Mouse (Mus musculus) common myeloid progenitor, adult 5-6 weeks (primary cell): Measurements from ENCODE around the gene Fam120c. TPM values are rescaled to one million over a fixed set of nuclear protein-coding genes. Genes with fewer than 3 reads are reported as not detected.

ENCODE experiments used
- ATAC-seq: replicated peaks from 2 replicates; pipeline ENCODE4 v1.8.0; 2016; ENCODE audit warnings: low read depth, mild to moderate bottlenecking, moderate TSS enrichment, inconsistent platforms; ENCODE audit not compliant: poor library complexity, severe bottlenecking
- total RNA-seq: library from RNA; stranded (forward); fragments of 200-1000, 187-1606 nt; gene quantifications from 2 replicates; pipeline ENCODE4 v1.2.3, GENCODE M21; 2017

Gene Fam120c
- total RNA-seq, 1 experiment from 2014 or later = 9.2 TPM

DNA sequence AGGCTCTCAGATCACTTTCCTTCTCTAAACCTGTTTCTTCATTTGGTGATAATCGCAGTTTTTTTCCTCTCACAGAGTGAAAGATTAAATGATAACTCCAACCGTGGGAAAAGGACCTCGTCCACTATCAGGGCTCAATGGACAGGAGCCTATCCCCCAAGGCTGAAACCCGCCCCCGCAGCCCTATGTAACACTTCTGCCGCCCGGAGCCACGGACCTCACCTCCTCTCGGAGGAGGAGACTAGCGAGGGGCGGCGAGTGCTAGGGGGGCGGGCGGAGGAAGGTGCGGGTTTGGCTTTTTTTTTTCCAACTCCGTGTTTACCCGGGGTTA, 176.1 kb downstream of the Fam120c start:
- ATAC-seq = no peak

- peak; percentile 83 for ATAC-seq
Observed at GRCm38 (mm10) chrX:151520458-151521322, 176.7 kb downstream of the Fam120c start, which contains the start of gene Phf8. TSS of gene Phf8 (plus strand) at chrX:151520672.

Other genes starting within 250 kb of the Fam120c start
- 28.2 and 41.1 TPM in 2 replicates for gene Tsr2, start 247.6 kb upstream of the Fam120c start, total RNA-seq
- not detected in 2 replicates for gene Wnk3, start 146.1 kb upstream of the Fam120c start, total RNA-seq
- 16.4 and 30.8 TPM in 2 replicates for gene Phf8, start 176.5 kb downstream of the Fam120c start, total RNA-seq